Mouse (Mus musculus) embryo, embryonic 10 days (tissue): ENCODE measurements at regions not wholly inside any gene's neighbourhood (a gene's known extent, or its start where the extent isn't known, plus 50 kb on each side); places are given as distances from the start of the nearest gene placed in this dataset.

Experiments used
- DNase-seq: peaks from one replicate; pipeline ENCODE4 v3.0.0-alpha.2; 2015; ENCODE audit warnings: low spot score

DNA sequence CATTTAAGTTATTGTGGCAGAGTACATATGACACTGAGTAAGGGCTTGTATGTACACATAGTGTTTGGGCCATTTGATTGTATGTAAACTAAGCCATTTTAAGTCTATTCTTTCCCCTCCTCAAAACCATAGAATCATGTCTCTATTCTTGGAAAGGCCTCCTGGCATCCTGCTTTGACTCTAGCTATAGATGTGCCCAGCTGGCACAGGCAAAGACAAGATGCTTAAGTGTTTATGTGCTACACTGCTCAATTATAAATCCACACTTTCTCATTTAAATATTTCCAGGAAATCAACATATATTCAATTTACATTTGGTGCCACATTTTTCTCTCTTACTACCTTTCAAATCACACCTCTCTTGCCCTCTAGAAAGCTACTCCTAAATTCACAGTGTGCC, 97.6 kb upstream of the Bdnf start:
- DNase-seq: no peak

DNA sequence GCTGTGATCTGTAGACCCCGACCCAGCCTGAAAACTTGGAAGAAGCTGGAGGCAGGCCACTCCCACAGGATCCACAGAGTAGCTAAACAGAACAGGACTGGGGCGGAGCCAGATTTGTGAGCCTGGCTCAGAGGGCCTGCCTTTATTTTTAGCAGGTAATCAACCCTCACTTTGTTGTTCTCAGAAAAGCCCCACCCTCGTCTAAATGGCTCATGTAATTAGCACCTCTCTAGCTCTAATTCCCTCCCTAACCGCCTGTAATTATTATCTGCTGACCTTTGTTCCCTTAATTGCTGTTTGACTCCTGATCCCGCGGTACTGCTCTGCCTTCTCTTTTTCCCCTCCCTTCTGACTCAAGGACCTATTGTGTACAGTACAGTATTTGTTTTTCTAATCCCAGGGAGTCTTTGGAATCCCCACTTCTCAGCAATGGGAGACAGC, 95.6 kb upstream of the Bdnf start:
- DNase-seq: peak; percentile 49

DNA sequence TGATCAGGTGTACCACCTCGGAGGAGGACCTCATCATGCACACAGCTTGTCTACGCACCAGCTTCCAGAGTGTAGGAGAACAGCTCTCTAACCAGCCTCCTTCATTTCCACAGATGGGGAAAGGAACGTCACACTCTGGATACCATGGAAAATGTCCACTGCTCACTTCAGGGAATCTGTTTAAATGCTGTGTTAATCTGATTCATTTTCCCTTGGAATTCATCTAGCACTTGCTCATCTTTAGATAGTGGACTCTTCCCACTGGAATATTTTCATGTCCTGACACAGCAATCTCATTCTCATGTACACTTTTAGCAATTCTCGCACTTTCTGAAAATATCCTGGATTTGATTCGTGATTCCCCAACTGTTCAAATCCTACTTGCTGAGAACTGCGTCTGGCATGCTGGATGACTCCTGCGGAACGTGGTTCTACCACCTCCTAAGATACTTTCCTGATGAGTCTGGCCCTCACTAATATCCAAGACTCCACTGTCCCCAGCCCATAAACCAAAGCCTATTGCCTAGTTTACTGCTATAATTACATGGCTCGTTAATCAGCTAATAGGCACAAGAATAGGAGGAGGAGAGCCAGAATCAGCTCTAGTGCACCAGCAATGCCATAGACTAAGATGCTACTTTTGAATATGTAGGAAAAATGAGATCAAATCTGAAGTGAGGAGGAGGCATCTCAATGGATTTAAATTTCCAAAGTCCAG, 56.0 kb upstream of the Bdnf start:
- DNase-seq: no peak

DNA sequence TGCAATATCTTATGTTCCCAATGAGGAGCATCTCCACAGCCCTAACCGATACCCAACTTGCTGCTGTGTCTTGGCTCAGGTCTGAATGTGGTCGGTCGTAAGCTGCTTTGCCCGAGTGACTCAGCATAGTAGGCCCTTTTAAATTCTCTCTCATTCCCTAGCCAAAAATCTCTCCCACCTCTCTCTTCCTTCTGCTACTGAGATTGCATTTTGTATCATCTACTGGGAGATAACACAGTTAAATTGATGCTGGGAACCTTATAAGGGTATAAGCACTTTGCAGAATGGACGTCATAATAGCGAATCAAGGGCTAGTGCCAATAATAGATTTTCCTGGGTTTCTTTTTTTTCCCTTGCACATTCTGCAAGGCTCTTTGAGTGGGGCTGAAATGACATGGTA, 54.8 kb upstream of the Bdnf start:
- no peak for DNase-seq

DNA sequence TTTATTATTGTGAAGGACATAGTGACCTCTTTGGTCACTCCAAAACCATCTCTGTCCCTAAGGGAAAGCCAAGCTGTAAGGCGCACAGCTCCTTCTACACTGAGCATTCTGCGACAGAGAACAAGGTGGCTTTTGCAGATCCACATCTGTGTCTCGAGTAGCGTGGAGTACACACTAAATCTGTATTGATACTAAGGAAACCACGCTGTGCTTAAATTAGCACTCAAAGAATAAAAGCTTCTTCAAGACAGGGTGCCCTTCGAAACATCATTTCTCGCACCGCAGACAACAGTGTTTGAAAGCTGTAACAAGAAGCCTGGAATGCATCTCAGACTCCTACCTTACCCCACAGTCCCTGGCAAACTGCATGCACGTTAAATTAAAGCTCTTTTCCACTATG, 52.9 kb upstream of the Bdnf start:
- DNase-seq: no peak
